23 mouse cellular contexts compared by ENCODE assay signal in genomic region chr4:125364011-125364410, GRCm38 (mm10).
DNase-seq lines count a peak whose midpoint lies in the region; ATAC-seq lines count a peak whose summit lies in the region.
"Had no signal": no experiment of that assay in that cellular context is flagged by ENCODE, and none has a peak within 500 bp of the region (broad histone marks: within the 10 kb centered on the region; RNA-seq: fewer than 3 reads in every experiment).

No protein-coding gene starts in this region.

- H3K4me3 ChIP-seq in hindbrain, embryonic 10.5 days = no peak overlapping the region
- no peak overlapping the region for H3K4me3 ChIP-seq in hindbrain, embryonic 11.5 days (ENCODE audit: low read depth, low read length)
- no peak overlapping the region for H3K4me3 ChIP-seq in midbrain, embryonic 13.5 days (replicated peaks)
- H3K4me3 ChIP-seq in midbrain, embryonic 11.5 days (ENCODE audit: low read depth, low read length) = no peak overlapping the region
- H3K4me3 ChIP-seq: embryonic facial prominence, embryonic 13.5 days; erythroblast, embryonic 14.5 days; gastrocnemius, adult 2 months; limb, embryonic 12.5 days; midbrain, embryonic 12.5 days; stomach, embryonic 15.5 days had no signal

- H3K9me3 ChIP-seq in hindbrain, embryonic 10.5 days = no peaks in the 10 kb centered on the region
- no peaks in the 10 kb centered on the region for H3K9me3 ChIP-seq in hindbrain, embryonic 11.5 days (ENCODE audit: control insufficient read depth, low read length)
- H3K9me3 ChIP-seq in midbrain, embryonic 13.5 days = no peaks in the 10 kb centered on the region
- H3K9me3 ChIP-seq in midbrain, embryonic 11.5 days (ENCODE audit: control insufficient read depth, low read length) = no peaks in the 10 kb centered on the region
- H3K9me3 ChIP-seq: embryonic facial prominence, embryonic 13.5 days; limb, embryonic 12.5 days; midbrain, embryonic 12.5 days; stomach, embryonic 15.5 days had no signal

- no peaks in the 10 kb centered on the region for H3K36me3 ChIP-seq in hindbrain, embryonic 10.5 days
- no peaks in the 10 kb centered on the region for H3K36me3 ChIP-seq in hindbrain, embryonic 11.5 days (ENCODE audit: control insufficient read depth, insufficient read depth, low read length)
- H3K36me3 ChIP-seq in midbrain, embryonic 13.5 days = no peaks in the 10 kb centered on the region
- H3K36me3 ChIP-seq in midbrain, embryonic 11.5 days (ENCODE audit: control insufficient read depth, insufficient read depth, low read length) = no peaks in the 10 kb centered on the region
- H3K36me3 ChIP-seq: embryonic facial prominence, embryonic 13.5 days; limb, embryonic 12.5 days; midbrain, embryonic 12.5 days; stomach, embryonic 15.5 days had no signal

- H3K4me2 ChIP-seq in hindbrain, embryonic 11.5 days (replicated peaks; ENCODE audit: low read depth, low read length) = no peak overlapping the region
- no peak overlapping the region for H3K4me2 ChIP-seq in midbrain, embryonic 13.5 days (replicated peaks)
- no peak overlapping the region for H3K4me2 ChIP-seq in midbrain, embryonic 11.5 days
- H3K4me2 ChIP-seq: embryonic facial prominence, embryonic 13.5 days; limb, embryonic 12.5 days; liver, embryonic 11.5 days; midbrain, embryonic 12.5 days; stomach, embryonic 15.5 days had no signal

- H3K9ac ChIP-seq in hindbrain, embryonic 11.5 days (ENCODE audit: low read depth, low read length) = no peak overlapping the region
- H3K9ac ChIP-seq in midbrain, embryonic 13.5 days (replicated peaks) = no peak overlapping the region
- no peak overlapping the region for H3K9ac ChIP-seq in midbrain, embryonic 11.5 days (ENCODE audit: low read length)
- H3K9ac ChIP-seq: embryonic facial prominence, embryonic 13.5 days; limb, embryonic 12.5 days; midbrain, embryonic 12.5 days; stomach, embryonic 15.5 days had no signal

- 69% methylated on average over 9 of the region's 9 CpGs for WGBS in hindbrain, embryonic 10.5 days
- 59% methylated on average over 9 of the region's 9 CpGs for WGBS in hindbrain, embryonic 11.5 days
- WGBS in midbrain, embryonic 13.5 days = 35% methylated on average over 9 of the region's 9 CpGs
- WGBS in midbrain, embryonic 11.5 days = 51% methylated on average over 9 of the region's 9 CpGs

- ATAC-seq in hindbrain, embryonic 11.5 days (ENCODE audit: low FRiP score) = no peak
- 0 out of 2 replicates have a peak, but pooled peaks have one; percentile 37 for ATAC-seq in midbrain, embryonic 13.5 days
- no peak for ATAC-seq in midbrain, embryonic 11.5 days (ENCODE audit: low FRiP score)
- ATAC-seq in activated CD4-positive, CD25-positive, alpha-beta regulatory T cell, adult 4 months = no peak
- ATAC-seq: inflammation-experienced regulatory T-cells, adult 6 months had no signal

- H3K4me1 ChIP-seq in hindbrain, embryonic 10.5 days (replicated peaks) = peaks cover 24% of the 10 kb centered on the region
- H3K4me1 ChIP-seq in hindbrain, embryonic 11.5 days (replicated peaks; ENCODE audit: control insufficient read depth, insufficient read depth, low read length) = no peaks in the 10 kb centered on the region
- peaks cover 24% of the 10 kb centered on the region; the same call in 1 of the 2 replicates for H3K4me1 ChIP-seq in midbrain, embryonic 13.5 days (replicated peaks)
- H3K4me1 ChIP-seq in midbrain, embryonic 11.5 days (ENCODE audit: control insufficient read depth, insufficient read depth, low read length) = peaks cover 9% of the 10 kb centered on the region
- H3K4me1 ChIP-seq: embryonic facial prominence, embryonic 13.5 days; limb, embryonic 12.5 days; stomach, embryonic 15.5 days had no signal

- H3K27me3 ChIP-seq in hindbrain, embryonic 10.5 days (ENCODE audit: insufficient read depth, poor library complexity, severe bottlenecking) = 0 out of 2 replicates have a peak, but pooled peaks cover 3% of the 10 kb centered on the region
- H3K27me3 ChIP-seq in hindbrain, embryonic 11.5 days (ENCODE audit: control insufficient read depth, insufficient read depth, low read length) = no peaks in the 10 kb centered on the region
- no peaks in the 10 kb centered on the region; the same call in 1 of the 2 replicates for H3K27me3 ChIP-seq in midbrain, embryonic 13.5 days
- H3K27me3 ChIP-seq in midbrain, embryonic 11.5 days (ENCODE audit: control insufficient read depth, insufficient read depth, low read length) = peaks cover 2% of the 10 kb centered on the region; the same call in 1 of the 2 replicates
- H3K27me3 ChIP-seq: embryonic facial prominence, embryonic 13.5 days; stomach, embryonic 15.5 days had no signal

- H3K27ac ChIP-seq in hindbrain, embryonic 10.5 days = peak overlapping the region; percentile 35; the same call in 1 of the 2 replicates
- no peak overlapping the region for H3K27ac ChIP-seq in hindbrain, embryonic 11.5 days (ENCODE audit: low read depth, low read length)
- peak overlapping the region; percentile 19; the same call in 1 of the 2 replicates for H3K27ac ChIP-seq in midbrain, embryonic 13.5 days
- H3K27ac ChIP-seq in midbrain, embryonic 11.5 days (ENCODE audit: low read depth, low read length) = no peak overlapping the region
- H3K27ac ChIP-seq: embryonic facial prominence, embryonic 13.5 days; gastrocnemius, adult 2 months; limb, embryonic 12.5 days; midbrain, embryonic 12.5 days; stomach, embryonic 15.5 days had no signal

- DNase-seq in cerebellum, postnatal 10 days = peak; percentile 45 to 55
- no peak for DNase-seq in cerebellum, adult 8-10 months
- DNase-seq in hindbrain, embryonic 10.5 days (ENCODE audit: low spot score) = no peak
- DNase-seq in hindbrain, embryonic 11.5 days (ENCODE audit: low spot score) = no peak
- no peak for DNase-seq in midbrain, embryonic 11.5 days (ENCODE audit: low spot score, missing footprints)
- DNase-seq in gastrocnemius, adult 18-20 months (ENCODE audit: low spot score) = no peak
- DNase-seq: adrenal gland, postnatal 14 days; cerebellum, adult 9-11 months; gastrocnemius, adult 2 months; kidney, adult 2 months; kidney, postnatal 10 days; lung, adult 18-20 months; lung, postnatal 10 days; thymus, postnatal 25 days had no signal

Comparison
In these comparisons a context has a peak if more than half of its experiments do, and no peak if none do; other contexts are left out.
1. DNase-seq: peak in cerebellum, postnatal 10 days (2 of 2); none in cerebellum, adult 8-10 months (single experiment), hindbrain, embryonic 10.5 days (single experiment), hindbrain, embryonic 11.5 days (single experiment), midbrain, embryonic 11.5 days (single experiment) and gastrocnemius, adult 18-20 months (single experiment).
2. H3K27ac ChIP-seq: peak in hindbrain, embryonic 10.5 days (single experiment) and midbrain, embryonic 13.5 days (single experiment); none in hindbrain, embryonic 11.5 days (single experiment) and midbrain, embryonic 11.5 days (single experiment).